Mouse (Mus musculus): ENCODE measurements at regions not wholly inside any gene's neighbourhood (a gene's known extent, or its start where the extent isn't known, plus 50 kb on each side); places are given as distances from the start of the nearest gene placed in this dataset.

- no peak for TF ChIP-seq CTCF (IDR thresholded peaks at IDR 0.05; ENCODE audit: borderline replicate concordance, insufficient read depth, low read length)
- no peak for TF ChIP-seq POLR2A (IDR thresholded peaks at IDR 0.05; ENCODE audit: low read depth, low read length)
Measured at GRCm38 (mm10) chr14:80170450-80171180, 186.7 kb downstream of the Olfm4 start.
